ENCODE assay signal across 9 mouse cellular contexts in the genomic region with DNA sequence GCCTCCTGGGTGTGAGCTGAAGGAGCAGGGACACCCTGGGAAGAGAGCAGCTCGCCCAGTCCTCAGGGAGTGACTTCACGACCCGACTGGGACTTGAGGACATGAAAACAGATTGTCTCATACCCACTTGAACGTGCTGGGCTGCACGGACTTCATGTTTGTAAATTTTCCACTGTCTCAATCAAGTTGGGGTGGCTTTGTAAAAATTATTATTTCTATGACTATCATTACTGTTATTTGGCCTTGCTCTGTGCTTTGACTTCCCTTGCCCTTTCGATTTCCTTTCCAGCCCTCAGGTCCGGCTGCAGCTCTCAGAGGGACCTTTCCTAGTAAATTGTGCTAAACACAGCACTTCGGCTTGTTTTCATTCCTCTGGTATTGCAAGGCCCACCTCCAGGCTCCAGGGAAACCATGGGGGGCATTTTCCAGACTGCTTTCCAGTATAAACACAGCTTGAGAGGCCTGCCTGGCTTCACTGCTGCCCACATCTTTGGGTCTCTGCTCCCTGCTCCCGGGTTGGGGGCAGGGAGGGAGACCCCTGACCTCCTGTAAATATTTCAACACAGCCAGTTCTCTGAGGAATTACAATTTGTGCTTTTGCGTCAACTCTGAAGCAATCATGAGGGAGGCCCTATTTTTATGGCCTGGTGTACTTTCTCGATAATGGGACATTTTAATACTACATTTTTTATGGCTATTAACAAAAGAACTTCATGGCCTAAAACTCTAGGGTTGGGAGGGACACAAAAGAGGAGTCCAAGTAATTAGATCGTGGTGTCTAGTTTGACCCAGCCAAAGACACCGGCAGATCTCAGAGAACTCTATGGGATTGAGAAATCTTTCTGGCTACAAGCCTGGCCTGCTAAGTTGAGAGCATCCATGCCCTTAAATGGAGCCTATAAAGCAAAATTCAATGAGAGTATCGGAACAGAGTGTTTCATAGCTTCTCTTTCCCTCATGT.
DNase-seq lines count a peak whose midpoint lies in the region; ATAC-seq and TF ChIP-seq lines count a peak whose summit lies in the region.
"Had no signal": no experiment of that assay in that cellular context is flagged by ENCODE, and none has a peak within 500 bp of the region (broad histone marks: within the 10 kb centered on the region; RNA-seq: fewer than 3 reads in every experiment).

No protein-coding gene starts in this region.

- no peaks in the 10 kb centered on the region for H3K36me3 ChIP-seq in heart, postnatal 0 days (replicated peaks; ENCODE audit: control insufficient read depth, insufficient read depth, low read length)
- H3K36me3 ChIP-seq in limb, embryonic 12.5 days: no peaks in the 10 kb centered on the region
- no peaks in the 10 kb centered on the region for H3K36me3 ChIP-seq in neural tube, embryonic 15.5 days
- H3K36me3 ChIP-seq: midbrain, embryonic 12.5 days had no signal

- no peaks in the 10 kb centered on the region for H3K4me1 ChIP-seq in heart, postnatal 0 days (ENCODE audit: control insufficient read depth, insufficient read depth)
- peaks cover 42% of the 10 kb centered on the region for H3K4me1 ChIP-seq in limb, embryonic 12.5 days (replicated peaks)
- H3K4me1 ChIP-seq in neural tube, embryonic 15.5 days: peaks cover 7% of the 10 kb centered on the region; the same call in 1 of the 2 replicates
- H3K4me1 ChIP-seq: midbrain, embryonic 12.5 days had no signal

- no peaks in the 10 kb centered on the region for H3K27me3 ChIP-seq in heart, postnatal 0 days (ENCODE audit: control insufficient read depth, insufficient read depth, low read length)
- H3K27me3 ChIP-seq in limb, embryonic 12.5 days: no peaks in the 10 kb centered on the region
- no peaks in the 10 kb centered on the region for H3K27me3 ChIP-seq in neural tube, embryonic 15.5 days (replicated peaks)
- H3K27me3 ChIP-seq: midbrain, embryonic 12.5 days had no signal

- WGBS in heart, postnatal 0 days: 53% methylated on average over 14 of the region's 14 CpGs
- 44% methylated on average over 14 of the region's 14 CpGs for WGBS in limb, embryonic 12.5 days
- 67% methylated on average over 14 of the region's 14 CpGs for WGBS in neural tube, embryonic 15.5 days

- TF ChIP-seq EP300 in heart, postnatal 0 days (IDR thresholded peaks at IDR 0.05; ENCODE audit: low read depth): 0 out of 2 replicates have a peak, but pooled peaks have one; percentile 44

- ATAC-seq in heart, postnatal 0 days (ENCODE audit: insufficient read depth, low read depth): no peak
- no peak for ATAC-seq in limb, embryonic 12.5 days (ENCODE audit: insufficient number of reproducible peaks, insufficient read depth, low FRiP score, low TSS enrichment, low read depth)
- no peak for ATAC-seq in neural tube, embryonic 15.5 days (ENCODE audit: low FRiP score)

- no peak overlapping the region for H3K4me3 ChIP-seq in heart, postnatal 0 days (ENCODE audit: low read depth, low read length)
- no peak overlapping the region for H3K4me3 ChIP-seq in limb, embryonic 12.5 days (replicated peaks)
- H3K4me3 ChIP-seq in neural tube, embryonic 15.5 days (replicated peaks): no peak overlapping the region
- H3K4me3 ChIP-seq: midbrain, embryonic 12.5 days had no signal

- H3K4me2 ChIP-seq in heart, postnatal 0 days (ENCODE audit: low read depth, low read length): no peak overlapping the region
- no peak overlapping the region for H3K4me2 ChIP-seq in limb, embryonic 12.5 days
- no peak overlapping the region for H3K4me2 ChIP-seq in neural tube, embryonic 15.5 days
- H3K4me2 ChIP-seq: midbrain, embryonic 12.5 days had no signal

- peak overlapping the region; percentile 60 for H3K27ac ChIP-seq in heart, postnatal 0 days (ENCODE audit: low read depth)
- H3K27ac ChIP-seq in limb, embryonic 12.5 days: peak overlapping the region; percentile 77
- peak overlapping the region; percentile 54; the same call in 1 of the 2 replicates for H3K27ac ChIP-seq in neural tube, embryonic 15.5 days (replicated peaks)
- H3K27ac ChIP-seq: midbrain, embryonic 12.5 days had no signal

- no peaks in the 10 kb centered on the region for H3K9me3 ChIP-seq in heart, postnatal 0 days (replicated peaks; ENCODE audit: control insufficient read depth, low read length)
- H3K9me3 ChIP-seq in limb, embryonic 12.5 days: no peaks in the 10 kb centered on the region
- no peaks in the 10 kb centered on the region for H3K9me3 ChIP-seq in neural tube, embryonic 15.5 days (replicated peaks)
- H3K9me3 ChIP-seq: midbrain, embryonic 12.5 days had no signal

- DNase-seq in Muller cell, postnatal 12 days (ENCODE audit: inconsistent ontology term): peak; percentile 36
- peak; percentile 50 for DNase-seq in embryo, embryonic 10 days (ENCODE audit: low spot score)
- no peak for DNase-seq in heart, postnatal 0 days (ENCODE audit: low spot score)
- no peak for DNase-seq in layer of hippocampus, adult 8-10 months (ENCODE audit: low spot score in 2 of 2)
- no peak for DNase-seq in cerebellum, adult 11-12 months
- DNase-seq in cerebellum, adult 9-11 months: no peak

- no peak for TF ChIP-seq CTCF in heart, postnatal 0 days (IDR thresholded peaks at IDR 0.05; ENCODE audit: low read depth)

- H3K9ac ChIP-seq in heart, postnatal 0 days (replicated peaks; ENCODE audit: low read depth, low read length): no peak overlapping the region
- H3K9ac ChIP-seq in limb, embryonic 12.5 days (replicated peaks): no peak overlapping the region
- no peak overlapping the region for H3K9ac ChIP-seq in neural tube, embryonic 15.5 days (replicated peaks)
- H3K9ac ChIP-seq: midbrain, embryonic 12.5 days had no signal

Comparison
In these comparisons a context has a peak if more than half of its experiments do, and no peak if none do; other contexts are left out.
1. DNase-seq: peak in Muller cell, postnatal 12 days (single experiment) and embryo, embryonic 10 days (single experiment); none in heart, postnatal 0 days (single experiment), layer of hippocampus, adult 8-10 months (0 of 2), cerebellum, adult 11-12 months (single experiment) and cerebellum, adult 9-11 months (single experiment).
2. Peak in every context shown above with its lines, with median percentiles within 50 percentile points of each other: H3K27ac ChIP-seq.